Mouse (Mus musculus) frontal cortex, postnatal 14 days (tissue): Measurements from ENCODE around the gene Cdk4.
A peak's percentile ranks its signal among the peaks of the same experiment; 100 is the strongest.

Experiments used
- DNase-seq, 2 experiments: peaks; one replicate each; pipeline ENCODE4 v3.0.0; 2022; ENCODE audit warnings: low spot score in 2 of 2

The Cdk4 gene

GRCm38 (mm10) chr10:127063239-127063872 is at the start of gene Cdk4:
TSS of gene Cdk4 (plus strand) at chr10:127063534.
- peak; percentile 97 to 99 for DNase-seq

- no peak for DNase-seq
These were observed 46.8 kb upstream of the Cdk4 start for GRCm38 (mm10) chr10:127016488-127016887.

- DNase-seq, result no peak
These were observed 46.3 kb upstream of the Cdk4 start for GRCm38 (mm10) chr10:127017071-127017470.

DNA sequence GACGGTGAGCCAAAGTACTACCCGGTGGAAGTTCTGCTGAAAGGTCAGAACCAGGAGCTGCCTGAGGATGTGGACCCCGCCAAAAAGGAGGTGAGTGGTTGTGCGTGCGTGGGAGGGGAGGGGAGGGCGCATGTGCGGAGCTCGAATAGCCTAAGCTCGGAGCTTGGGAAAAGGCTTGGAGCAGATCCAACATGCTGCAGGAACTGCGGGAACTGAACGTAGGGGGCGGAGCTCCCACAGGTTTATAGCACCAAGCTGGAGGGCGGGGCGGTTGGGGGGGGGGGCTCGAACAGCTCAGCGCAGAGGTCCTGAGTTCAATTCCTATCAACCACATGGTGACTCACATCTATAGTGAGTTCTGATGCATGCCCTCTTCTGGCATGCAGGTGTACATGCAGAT is 44.9 kb upstream of the Cdk4 start:
- DNase-seq, result no peak

DNA sequence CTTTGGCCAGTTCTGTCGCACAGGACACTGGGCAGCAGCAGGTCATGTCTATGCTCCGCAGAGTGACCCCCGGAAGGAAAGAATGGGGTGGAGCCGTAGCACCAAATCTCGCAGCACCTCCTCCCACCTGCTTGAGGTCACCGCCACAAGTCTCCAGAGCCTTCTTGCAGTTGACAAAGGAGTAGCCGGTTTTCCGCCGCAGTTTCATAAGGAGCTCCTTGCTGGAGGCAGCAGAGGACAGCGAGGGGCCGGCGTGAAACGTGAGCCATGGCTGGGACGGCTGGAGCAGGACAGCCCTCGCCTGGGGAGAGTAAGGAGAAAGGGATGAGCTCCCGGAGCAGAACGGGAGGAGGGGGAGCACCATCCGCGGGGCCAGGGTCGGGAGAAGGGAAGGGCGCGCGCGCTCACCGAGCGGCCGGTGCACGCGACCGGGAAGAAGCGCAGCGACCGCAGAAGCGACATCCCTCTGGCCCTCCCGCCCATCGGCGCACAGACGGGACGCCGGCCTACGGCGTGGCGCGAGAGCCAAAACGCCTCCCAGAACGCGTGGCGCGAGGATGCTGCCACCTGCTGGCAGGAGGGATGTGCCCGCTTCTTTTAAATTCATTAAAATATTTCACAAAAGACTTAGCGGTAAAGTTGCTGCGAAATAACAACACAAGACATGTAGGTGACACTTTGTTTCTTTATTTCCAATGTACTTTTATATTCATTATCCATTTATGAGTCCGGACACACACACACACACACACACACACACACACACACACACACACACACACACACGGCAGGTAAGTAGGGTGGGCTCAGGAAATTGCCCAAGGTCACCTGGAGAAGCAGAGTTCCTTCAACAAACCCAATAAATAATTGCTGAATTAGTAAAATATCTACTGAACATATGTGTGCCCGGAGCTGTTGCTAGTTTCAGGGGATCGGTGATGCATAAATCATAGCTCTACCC is 32.7 kb upstream of the Cdk4 start, which contains the start of gene Tsfm:
Tsfm (minus strand) TSS at position 505 of the 961 bp plus-strand sequence.
- peak; percentile 76 to 87 for DNase-seq

DNA sequence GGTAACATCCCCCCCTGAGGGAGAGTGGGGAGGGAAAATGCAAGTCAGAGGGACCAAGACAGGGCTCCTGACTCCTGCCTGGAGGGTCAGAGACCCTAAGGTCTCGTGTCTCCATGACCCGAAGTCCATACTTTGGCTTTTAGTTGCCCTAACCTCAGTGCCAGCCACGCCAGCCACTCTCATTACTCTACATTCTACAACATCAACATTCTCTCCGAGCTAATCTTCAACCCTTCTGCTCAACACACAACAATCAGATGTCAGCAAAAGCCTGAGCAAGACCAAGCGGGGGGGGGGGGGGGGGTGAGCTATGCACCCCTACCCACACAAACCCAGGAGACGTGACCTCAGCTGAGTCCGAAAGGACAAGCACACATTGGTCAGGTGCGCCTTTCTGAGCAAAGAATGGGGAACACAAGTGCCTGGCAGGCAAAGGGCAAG is 30.0 kb upstream of the Cdk4 start:
- DNase-seq, result no peak

DNA sequence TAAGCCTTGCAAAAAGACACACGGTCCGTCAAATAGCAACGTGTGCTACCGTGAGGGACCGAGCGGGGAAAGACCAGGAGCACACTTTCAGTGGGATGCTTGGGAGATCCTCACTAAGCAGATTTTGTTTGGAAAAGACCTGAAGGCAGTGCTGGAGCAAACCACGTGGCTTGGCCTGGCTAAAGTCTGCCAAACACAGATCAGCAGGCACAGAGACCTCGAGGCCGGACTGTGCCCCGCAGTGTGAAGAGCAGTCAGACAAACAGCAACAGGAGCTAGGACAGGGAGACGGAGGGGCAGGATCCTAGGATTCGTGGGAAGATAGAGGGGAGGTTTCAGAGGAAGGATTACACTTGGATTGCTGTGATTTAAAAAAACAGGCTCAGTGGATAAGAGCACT is 27.1 kb upstream of the Cdk4 start:
- DNase-seq, result no peak

GRCm38 (mm10) chr10:127037641-127038040 is 25.7 kb upstream of the Cdk4 start:
- DNase-seq, result no peak

DNA sequence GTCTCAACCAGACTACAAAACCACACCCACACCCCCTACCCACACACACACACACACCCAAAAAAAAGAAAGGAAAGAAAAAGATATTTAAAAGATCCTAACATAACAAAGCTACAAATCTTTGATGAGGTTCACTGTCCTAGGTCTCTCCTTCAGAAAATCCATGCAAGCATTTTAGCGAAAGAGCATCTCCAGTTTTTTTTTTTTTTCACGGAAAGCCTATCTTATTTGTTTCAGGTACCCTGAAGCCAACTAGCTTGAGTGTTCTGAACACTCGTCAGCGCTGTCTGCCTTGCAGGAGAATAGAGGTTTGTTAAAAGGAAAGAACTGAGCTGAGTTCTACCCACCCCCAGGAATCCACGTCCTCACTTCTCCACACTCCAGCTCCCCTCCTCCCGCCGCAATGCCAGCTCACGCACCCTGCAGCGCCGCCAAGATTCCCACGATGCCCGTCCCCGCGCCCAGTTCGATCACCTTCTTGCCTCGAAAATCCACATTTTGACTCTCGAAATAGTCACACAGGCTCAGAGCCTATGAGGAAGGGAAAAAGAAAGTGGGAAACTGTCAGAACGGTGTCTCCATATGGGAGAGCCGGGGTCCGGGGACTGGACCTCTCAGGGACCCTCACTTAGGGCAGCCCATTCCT is 22.6 kb upstream of the Cdk4 start:
- DNase-seq, result no peak

GRCm38 (mm10) chr10:127041274-127041766 is 22.0 kb upstream of the Cdk4 start, which contains the start of the genes Mettl1 and Eef1akmt3:
TSS of gene Mettl1 (plus strand) at chr10:127041414.
TSS of gene Eef1akmt3 (minus strand) at chr10:127041513.
- peak in 1 of 2 experiments; percentile 35 for DNase-seq

DNA sequence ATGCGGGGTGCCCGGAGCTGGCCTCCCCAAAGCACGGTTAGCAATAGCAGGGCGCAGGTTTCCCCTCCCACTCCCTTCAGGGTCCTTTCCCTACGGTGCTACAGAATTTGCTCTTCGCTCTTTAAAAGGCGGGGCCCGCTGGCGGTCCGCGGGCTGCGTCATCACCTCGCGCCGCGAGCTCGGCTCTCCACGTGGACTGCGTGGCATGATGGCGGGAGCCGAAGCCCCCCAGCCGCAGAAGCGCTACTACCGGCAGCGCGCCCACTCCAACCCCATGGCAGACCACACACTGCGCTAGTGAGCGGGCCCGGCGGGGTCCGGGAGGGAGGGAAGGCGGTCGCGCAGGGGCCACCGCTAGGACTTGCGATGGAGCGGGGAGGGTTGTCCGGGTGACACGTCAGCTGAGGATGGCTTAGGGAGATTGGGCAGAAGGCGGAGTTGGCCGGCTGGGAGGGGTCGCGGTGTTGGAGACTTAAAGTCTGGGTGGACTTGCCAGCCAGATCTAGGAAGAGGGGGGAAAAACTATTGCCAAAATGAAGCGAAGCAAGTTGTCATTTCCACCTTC is 21.5 kb upstream of the Cdk4 start:
- DNase-seq, result peak; percentile 79 to 88

DNA sequence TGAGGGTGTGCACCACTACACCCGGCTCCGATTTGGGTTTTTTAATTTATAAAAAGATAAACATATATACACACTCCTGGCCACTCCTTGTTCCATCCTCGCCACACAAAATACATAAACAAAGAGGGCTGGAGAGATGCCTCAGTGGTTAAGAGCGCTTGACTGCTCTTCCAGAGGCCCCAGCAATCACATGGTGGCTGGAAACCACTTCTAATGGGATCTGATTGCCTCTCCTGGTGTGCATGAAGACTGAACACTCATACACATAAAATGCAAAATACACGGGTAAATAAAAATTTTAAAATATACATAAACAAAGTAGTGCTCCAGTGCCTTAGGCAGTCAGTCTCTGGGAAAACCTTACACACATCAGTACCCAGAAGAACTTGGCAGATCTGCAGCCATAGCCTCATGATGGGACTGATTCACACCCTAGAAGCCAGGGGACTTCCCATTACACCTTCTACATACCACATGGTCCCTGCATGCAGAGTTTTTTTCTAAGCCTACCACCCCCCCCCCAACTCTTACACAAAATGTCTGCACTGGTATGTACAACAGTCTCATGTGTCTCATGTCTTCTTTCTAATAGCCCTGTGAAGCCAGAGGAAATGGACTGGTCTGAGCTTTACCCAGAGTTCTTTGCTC is 20.7 kb upstream of the Cdk4 start:
- DNase-seq, result no peak

GRCm38 (mm10) chr10:127043187-127043586 is 20.1 kb upstream of the Cdk4 start:
- no peak for DNase-seq

DNA sequence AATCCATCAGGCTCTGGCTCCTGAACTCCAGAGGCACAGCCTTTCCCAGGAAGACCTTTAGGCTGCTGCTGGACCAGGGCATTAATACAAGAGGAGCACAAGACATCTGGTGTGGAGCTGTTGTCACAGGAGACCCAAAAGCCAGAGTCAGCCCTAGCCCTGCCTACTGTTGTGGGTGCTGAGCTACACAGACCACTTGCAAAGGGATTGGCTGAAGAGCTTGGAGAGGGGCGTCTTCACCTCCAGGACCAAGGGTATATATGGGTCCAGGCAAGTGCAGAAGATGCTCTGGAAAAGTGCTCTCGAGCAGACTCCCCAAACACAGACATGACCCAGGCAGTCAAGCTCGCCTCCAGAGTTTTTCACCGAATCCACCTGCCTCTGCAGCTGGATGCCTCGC is 15.4 kb upstream of the Cdk4 start, which contains the start of gene Cyp27b1:
Cyp27b1 (plus strand) TSS at position 297 of the 400 bp plus-strand sequence.
- no peak for DNase-seq

DNA sequence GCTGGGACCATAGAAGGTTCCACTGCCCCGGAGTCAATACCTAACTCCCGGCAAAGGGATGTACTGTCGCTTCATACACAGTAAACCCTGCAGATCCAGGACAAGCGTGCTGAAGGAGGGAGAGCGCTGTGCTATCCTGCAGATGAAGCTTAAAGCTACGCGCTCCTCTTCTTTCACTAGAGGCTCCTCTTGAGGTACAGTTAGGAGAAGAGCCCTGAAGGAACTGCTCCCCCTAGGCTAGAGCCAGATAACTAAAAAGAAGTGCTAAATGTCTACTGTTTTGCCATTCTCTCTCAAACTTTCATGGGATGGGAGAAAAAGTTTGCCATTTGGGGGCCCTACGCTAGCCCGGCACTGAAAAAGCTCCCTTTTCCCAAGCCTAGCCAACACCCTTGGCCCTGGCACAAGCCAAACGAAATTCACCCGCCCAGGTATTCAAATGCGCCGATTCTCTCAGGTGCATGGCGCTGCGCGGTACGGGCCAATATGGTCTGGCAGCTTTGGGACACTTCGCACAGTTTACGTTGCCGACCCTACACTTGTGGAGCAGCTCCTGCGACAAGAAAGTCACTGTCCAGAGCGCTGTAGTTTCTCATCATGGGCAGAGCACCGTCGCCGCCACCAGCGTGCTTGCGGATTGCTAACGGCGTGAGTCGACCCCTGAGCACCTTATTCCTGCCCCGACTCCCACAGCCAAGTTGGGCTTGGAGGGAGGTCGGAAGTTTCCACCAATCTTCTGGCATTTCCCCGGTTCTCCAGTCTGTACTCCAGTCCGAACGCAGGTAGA is 14.5 kb upstream of the Cdk4 start:
- DNase-seq, result no peak

GRCm38 (mm10) chr10:127049395-127050118 is 13.8 kb upstream of the Cdk4 start:
- no peak for DNase-seq

- DNase-seq, result no peak
These were observed 13.2 kb upstream of the Cdk4 start for GRCm38 (mm10) chr10:127050119-127050474.

DNA sequence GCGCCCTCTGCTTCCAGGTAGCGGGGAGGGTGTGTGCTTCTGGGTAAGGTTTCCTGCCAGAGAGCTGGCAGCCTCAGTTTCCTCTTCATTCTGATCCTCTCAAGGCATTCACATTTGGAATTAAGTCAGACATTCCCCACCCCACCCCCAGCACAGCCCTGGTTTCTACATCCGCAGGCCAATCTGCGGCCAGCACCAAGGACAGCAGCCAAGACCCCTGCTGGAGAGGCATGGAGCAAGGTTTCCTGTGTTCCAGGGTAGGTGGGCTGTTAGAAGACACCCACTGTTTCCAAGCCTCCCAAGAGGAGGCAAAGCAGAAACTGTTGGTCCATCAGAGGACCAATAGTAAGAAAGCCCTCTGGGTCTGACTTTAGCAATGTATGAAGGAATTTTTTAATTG is 8.7 kb upstream of the Cdk4 start:
- DNase-seq, result no peak

DNA sequence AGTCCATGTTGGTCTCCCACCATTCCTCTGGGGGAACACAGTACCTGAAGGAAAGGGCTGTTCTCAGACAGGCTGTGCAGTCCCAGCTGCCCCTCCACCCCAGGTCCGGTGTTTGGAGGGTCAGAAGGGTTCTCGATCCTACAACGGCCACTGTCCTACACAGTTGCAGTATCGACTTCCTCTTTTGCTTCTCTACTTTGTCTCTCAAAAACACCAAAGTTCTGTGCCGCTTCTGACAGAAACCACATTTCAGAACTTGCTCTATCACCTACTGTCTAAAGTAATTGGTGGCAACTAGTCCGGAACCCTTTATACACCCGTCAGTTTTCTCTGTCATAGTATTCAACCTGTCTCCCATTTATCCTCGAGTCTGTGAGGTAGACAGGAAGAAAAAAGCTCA is 7.9 kb upstream of the Cdk4 start:
- no peak for DNase-seq

DNA sequence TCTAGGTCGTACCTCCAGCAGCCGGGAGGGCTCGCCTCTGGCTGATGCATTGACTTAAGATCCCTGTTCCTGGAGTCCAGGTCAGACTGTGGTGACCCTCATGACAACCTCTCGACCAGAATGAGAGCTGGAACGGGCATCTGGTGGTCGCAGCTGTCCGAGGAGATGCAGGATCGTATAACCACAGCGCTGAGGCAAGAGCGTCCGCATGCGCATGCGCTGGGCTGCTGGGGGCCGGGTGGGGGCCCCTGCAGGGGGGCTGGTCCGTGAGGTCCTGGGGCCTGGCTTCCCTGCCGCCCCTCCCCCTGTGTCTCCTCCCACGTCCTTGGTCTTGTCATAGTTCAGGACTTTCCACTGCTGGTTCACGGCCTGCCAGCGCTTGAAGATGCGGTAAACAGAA is 6.8 kb upstream of the Cdk4 start:
- DNase-seq, result no peak
